Mouse (Mus musculus): Measurements from ENCODE around the gene Ssr2. TPM values are rescaled to one million over a fixed set of nuclear protein-coding genes. Genes with fewer than 3 reads are reported as not detected.

Gene Ssr2
- total RNA-seq, 1 experiment = 827 TPM

DNA sequence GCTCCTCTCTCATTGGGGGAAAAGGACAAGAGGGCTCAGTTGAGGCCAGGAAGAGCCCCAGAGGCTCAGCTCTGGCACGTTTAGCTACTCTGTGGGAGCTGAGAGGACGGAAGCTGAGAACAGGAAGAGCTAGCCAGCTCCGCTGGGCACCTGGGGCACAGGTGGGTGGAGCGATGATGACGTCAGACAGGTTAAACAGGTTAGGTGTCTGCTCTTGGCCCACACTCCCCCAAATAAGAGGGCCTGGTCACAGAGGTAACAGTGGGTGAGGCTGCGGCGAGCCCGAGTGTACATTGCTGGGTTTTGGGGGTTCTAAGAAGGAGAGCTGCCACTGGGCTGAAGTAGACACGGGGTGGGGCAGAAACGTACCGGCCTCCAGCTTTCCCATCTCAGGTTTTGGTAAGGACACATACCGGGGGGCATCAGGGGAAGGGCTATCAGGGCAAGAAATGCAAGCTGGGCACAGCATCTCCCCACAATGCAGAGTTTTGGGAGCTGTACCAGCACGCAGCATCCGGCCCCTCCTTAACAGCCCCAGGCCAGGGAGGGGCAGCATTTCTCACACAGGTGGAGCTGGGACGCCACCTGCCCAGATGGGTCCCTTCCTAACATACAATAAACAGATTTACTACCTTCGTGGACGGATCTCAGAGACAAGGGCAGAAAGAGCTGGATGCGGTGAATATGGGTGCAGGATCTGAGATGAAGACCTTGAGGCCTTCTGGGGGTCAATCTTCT is 27.3 kb upstream of the Ssr2 start, which contains the start of gene Rab25:
Rab25 (minus strand) TSS at position 121 of the 738 bp plus-strand sequence.
- H3K9me3 ChIP-seq (ENCODE audit: control insufficient read depth, insufficient read depth, low read depth, low read length) = no peaks in the 10 kb centered on the region
- TF ChIP-seq ZNF384 (IDR thresholded peaks at IDR 0.05; ENCODE audit: low read depth, low read length) = no peak
- no peak for TF ChIP-seq HCFC1 (IDR thresholded peaks at IDR 0.05; ENCODE audit: borderline replicate concordance, insufficient read depth, low read length)
- TF ChIP-seq ZC3H11A (IDR thresholded peaks at IDR 0.05; ENCODE audit: borderline replicate concordance, low read depth, low read length) = no peak
- no peak for TF ChIP-seq MAFK (IDR thresholded peaks at IDR 0.05; ENCODE audit: insufficient read depth, low read depth, low read length)
- TF ChIP-seq CHD2 (IDR thresholded peaks at IDR 0.05; ENCODE audit: low read depth, low read length) = no peak
- peaks cover 2% of the 10 kb centered on the region; the same call in 1 of the 2 replicates for H3K36me3 ChIP-seq (ENCODE audit: control insufficient read depth, insufficient read depth, low read length, poor library complexity, severe bottlenecking)
- H3K9ac ChIP-seq (ENCODE audit: insufficient read depth, low read depth, low read length, poor library complexity, severe bottlenecking) = no peak within 1 kb of the TSS
- DNase-seq (ENCODE audit: low read depth, low spot score) = no peak
- H3K4me1 ChIP-seq (ENCODE audit: control insufficient read depth in 2 of 2, insufficient read depth in 2 of 2, low read length in 2 of 2, poor library complexity in 1 of 2) = peaks cover 2 to 31% of the 10 kb centered on the region in 2 experiments; a peak in 3 of 4 replicates
- no peak within 1 kb of the TSS for H3K27ac ChIP-seq (ENCODE audit: insufficient read depth, low read depth, low read length, poor library complexity, severe bottlenecking)
- peak within 1 kb of the TSS in 1 of 2 experiments; percentile 17; a peak in 1 of 4 replicates for H3K4me3 ChIP-seq (ENCODE audit: insufficient read depth in 1 of 2, low read depth in 1 of 2, low read length in 2 of 2, poor library complexity in 1 of 2, severe bottlenecking in 1 of 2)
- in situ Hi-C loops (cut with MboI; ENCODE audit: low sequenced_read_pairs in 2 of 2, unreplicated experiment in 2 of 2) = no loop called here

GRCm38 (mm10) chr3:88551586-88551985 is 24.1 kb upstream of the Ssr2 start:
- Histone ChIP-seq H3K9me3 (ENCODE audit: control insufficient read depth, insufficient read depth, low read depth, low read length) (no peaks in the 10 kb centered on the region), H3K9ac (ENCODE audit: insufficient read depth, low read depth, low read length, poor library complexity, severe bottlenecking) (no peak overlapping the region; the same call in 1 of the 2 replicates), H3K27ac (ENCODE audit: insufficient read depth, low read depth, low read length, poor library complexity, severe bottlenecking) (no peak overlapping the region), H3K36me3 (ENCODE audit: control insufficient read depth, insufficient read depth, low read length, poor library complexity, severe bottlenecking) (peaks cover 17% of the 10 kb centered on the region), H3K4me1 (ENCODE audit: control insufficient read depth in 2 of 2, insufficient read depth in 2 of 2, low read length in 2 of 2, poor library complexity in 1 of 2) (peaks cover 0 to 34% of the 10 kb centered on the region in 2 experiments; a peak in 3 of 4 replicates), H3K4me3 (ENCODE audit: insufficient read depth in 1 of 2, low read depth in 1 of 2, low read length in 2 of 2, poor library complexity in 1 of 2, severe bottlenecking in 1 of 2) (peak overlapping the region; percentile 83 to 93; a peak in 2 of 4 replicates)
- TF ChIP-seq ZNF384 (IDR thresholded peaks at IDR 0.05; ENCODE audit: low read depth, low read length) (no peak), ZC3H11A (IDR thresholded peaks at IDR 0.05; ENCODE audit: borderline replicate concordance, low read depth, low read length) (no peak), HCFC1 (IDR thresholded peaks at IDR 0.05; ENCODE audit: borderline replicate concordance, insufficient read depth, low read length) (no peak), CHD2 (IDR thresholded peaks at IDR 0.05; ENCODE audit: low read depth, low read length) (no peak), MAFK (IDR thresholded peaks at IDR 0.05; ENCODE audit: insufficient read depth, low read depth, low read length) (no peak)
- in situ Hi-C loops (cut with MboI; ENCODE audit: low sequenced_read_pairs in 2 of 2, unreplicated experiment in 2 of 2) = no loop called here
- no peak for DNase-seq (ENCODE audit: low read depth, low spot score)

DNA sequence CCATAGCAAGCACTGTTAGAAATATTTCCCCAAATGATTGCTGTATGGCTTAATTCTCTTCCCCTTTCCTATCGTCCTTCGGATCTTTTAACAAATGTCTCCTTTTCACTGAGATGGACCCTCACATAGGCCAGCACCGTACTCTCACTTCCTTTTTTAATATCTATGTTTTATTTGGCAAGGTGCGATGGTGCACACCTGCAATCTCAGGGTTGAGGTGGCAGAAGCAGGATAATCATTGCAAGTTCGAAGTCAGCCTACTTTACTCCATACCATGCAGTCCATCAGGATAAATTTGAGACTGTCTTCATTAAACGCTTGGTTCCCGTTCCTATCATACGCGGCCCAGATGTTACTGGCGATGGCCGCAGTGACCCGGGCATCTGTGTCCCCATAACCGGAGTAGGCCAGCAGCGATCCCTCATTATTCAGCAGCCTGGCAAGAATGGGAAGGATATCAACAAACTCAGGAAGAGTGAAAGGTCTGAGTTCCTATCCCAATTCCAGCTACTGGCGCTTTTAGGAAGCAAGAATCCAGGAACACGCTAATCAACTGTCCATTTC is 23.5 kb upstream of the Ssr2 start:
- Histone ChIP-seq H3K9ac (ENCODE audit: insufficient read depth, low read depth, low read length, poor library complexity, severe bottlenecking) (peak overlapping the region; percentile 85), H3K9me3 (ENCODE audit: control insufficient read depth, insufficient read depth, low read depth, low read length) (no peaks in the 10 kb centered on the region), H3K4me3 (ENCODE audit: insufficient read depth in 1 of 2, low read depth in 1 of 2, low read length in 2 of 2, poor library complexity in 1 of 2, severe bottlenecking in 1 of 2) (peak overlapping the region; percentile 83 to 93), H3K36me3 (ENCODE audit: control insufficient read depth, insufficient read depth, low read length, poor library complexity, severe bottlenecking) (peaks cover 23% of the 10 kb centered on the region), H3K27ac (ENCODE audit: insufficient read depth, low read depth, low read length, poor library complexity, severe bottlenecking) (peak overlapping the region; percentile 16; the same call in 1 of the 2 replicates), H3K4me1 (ENCODE audit: control insufficient read depth in 2 of 2, insufficient read depth in 2 of 2, low read length in 2 of 2, poor library complexity in 1 of 2) (peaks cover 0 to 33% of the 10 kb centered on the region in 2 experiments; a peak in 3 of 4 replicates)
- DNase-seq (ENCODE audit: low read depth, low spot score) = no peak
- TF ChIP-seq ZNF384 (IDR thresholded peaks at IDR 0.05; ENCODE audit: low read depth, low read length) = no peak
- TF ChIP-seq ZC3H11A (IDR thresholded peaks at IDR 0.05; ENCODE audit: borderline replicate concordance, low read depth, low read length) = no peak
- no peak for TF ChIP-seq MAFK (IDR thresholded peaks at IDR 0.05; ENCODE audit: insufficient read depth, low read depth, low read length)
- no peak for TF ChIP-seq HCFC1 (IDR thresholded peaks at IDR 0.05; ENCODE audit: borderline replicate concordance, insufficient read depth, low read length)
- no peak for TF ChIP-seq CHD2 (IDR thresholded peaks at IDR 0.05; ENCODE audit: low read depth, low read length)
- in situ Hi-C loops (cut with MboI; ENCODE audit: low sequenced_read_pairs in 2 of 2, unreplicated experiment in 2 of 2) = no loop called here

- Histone ChIP-seq H3K27ac (ENCODE audit: insufficient read depth, low read depth, low read length, poor library complexity, severe bottlenecking) (peak within 1 kb of the TSS; percentile 99), H3K36me3 (ENCODE audit: control insufficient read depth, insufficient read depth, low read length, poor library complexity, severe bottlenecking) (peaks cover 26% of the 10 kb centered on the region), H3K4me1 (ENCODE audit: control insufficient read depth in 2 of 2, insufficient read depth in 2 of 2, low read length in 2 of 2, poor library complexity in 1 of 2) (peaks cover 0 to 29% of the 10 kb centered on the region in 2 experiments; a peak in 3 of 4 replicates), H3K9me3 (ENCODE audit: control insufficient read depth, insufficient read depth, low read depth, low read length) (no peaks in the 10 kb centered on the region), H3K4me3 (ENCODE audit: insufficient read depth in 1 of 2, low read depth in 1 of 2, low read length in 2 of 2, poor library complexity in 1 of 2, severe bottlenecking in 1 of 2) (peak within 1 kb of the TSS; percentile 83 to 96), H3K9ac (ENCODE audit: insufficient read depth, low read depth, low read length, poor library complexity, severe bottlenecking) (peak within 1 kb of the TSS; percentile 99)
- in situ Hi-C loops (cut with MboI; ENCODE audit: low sequenced_read_pairs in 2 of 2, unreplicated experiment in 2 of 2) = no loop called here
- DNase-seq (ENCODE audit: low read depth, low spot score) = peak; percentile 98
- TF ChIP-seq MAFK (IDR thresholded peaks at IDR 0.05; ENCODE audit: insufficient read depth, low read depth, low read length) (no peak), CHD2 (IDR thresholded peaks at IDR 0.05; ENCODE audit: low read depth, low read length) (0 out of 2 replicates have a peak, but pooled peaks have one; percentile 48), HCFC1 (IDR thresholded peaks at IDR 0.05; ENCODE audit: borderline replicate concordance, insufficient read depth, low read length) (peak; percentile 98)
These were observed 22.8 kb upstream of the Ssr2 start, which contains the start of gene Lamtor2 for GRCm38 (mm10) chr3:88552676-88553524. Lamtor2 (minus strand) TSS chr3:88553074.

Measured in ES-E14 (cell line).